Mouse (Mus musculus) common myeloid progenitor, adult 5-6 weeks (primary cell): ENCODE measurements around the gene Slc25a15. TPM values are rescaled to one million over a fixed set of nuclear protein-coding genes. Genes with fewer than 3 reads are reported as not detected.

ENCODE experiments used
- ATAC-seq: replicated peaks from 2 replicates; pipeline ENCODE4 v1.8.0; 2016; ENCODE audit warnings: low read depth, mild to moderate bottlenecking, moderate TSS enrichment, inconsistent platforms; ENCODE audit not compliant: poor library complexity, severe bottlenecking
- total RNA-seq: library from RNA; stranded (forward); fragments of 200-1000, 187-1606 nt; gene quantifications from 2 replicates; pipeline ENCODE4 v1.2.3, GENCODE M21; 2017

The Slc25a15 gene
- total RNA-seq: 13.4 and 15.1 TPM in 2 replicates

DNA sequence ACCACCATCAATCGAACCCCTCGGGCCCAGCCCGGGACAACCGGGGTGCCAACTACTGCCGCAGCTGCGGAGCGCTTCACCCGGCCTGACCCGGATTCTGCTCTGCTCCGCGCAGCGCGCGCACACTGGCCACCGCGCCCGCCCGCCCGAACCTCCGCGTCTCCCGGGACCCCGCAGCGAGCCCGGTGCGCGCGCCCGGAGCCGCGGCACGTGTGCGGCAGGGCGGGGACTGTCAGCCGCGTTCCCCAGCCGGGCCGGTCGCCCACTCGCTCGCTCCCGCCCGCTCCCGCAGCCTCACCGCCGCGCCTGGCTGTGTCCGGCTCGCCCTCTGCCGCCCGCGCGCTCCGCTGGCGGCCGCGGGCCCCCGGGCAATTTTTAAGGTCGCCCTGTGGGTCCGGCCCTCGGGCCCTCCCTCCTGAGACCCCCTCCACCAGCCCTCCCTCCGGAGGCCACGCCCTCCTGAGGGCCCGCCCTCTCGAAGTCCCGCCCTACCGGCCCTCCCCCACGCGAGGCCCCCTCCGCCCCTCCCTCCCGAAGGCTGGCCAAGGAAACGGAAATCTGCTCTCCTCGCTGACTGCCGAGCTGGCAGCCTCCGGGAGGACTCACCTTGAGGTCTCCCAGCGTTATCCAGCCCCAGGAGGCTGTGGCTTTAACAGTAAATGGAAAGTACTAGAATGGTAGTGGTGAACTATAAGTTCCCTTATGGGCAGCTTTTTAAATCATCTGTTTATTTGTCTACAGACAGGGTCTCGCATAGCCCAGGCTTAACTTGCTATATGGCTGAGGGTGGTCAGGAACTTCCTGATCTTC is at the start of gene Slc25a15:
Gene Slc25a15 (minus strand): TSS at position 456 of the 810 bp plus-strand sequence.
- ATAC-seq: peak; percentile 92

DNA sequence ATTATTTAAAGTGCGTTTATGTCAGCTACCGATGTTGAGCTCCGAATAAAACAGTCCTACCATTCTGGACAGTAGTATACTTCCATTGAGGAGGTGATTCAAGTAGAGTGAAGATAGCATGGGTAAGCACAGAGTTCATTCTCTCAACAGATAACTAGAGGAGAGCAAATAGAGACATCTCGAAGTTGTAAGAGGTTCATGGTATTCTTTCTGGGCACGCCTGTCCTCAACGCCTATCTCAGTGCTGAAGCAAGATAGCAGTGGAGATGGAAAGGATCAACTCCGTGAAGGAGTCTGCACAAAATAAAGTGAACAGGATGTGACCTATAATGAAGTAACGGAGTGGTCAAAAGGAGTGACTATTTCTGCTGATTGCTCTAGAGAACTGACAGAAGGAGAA is 13.6 kb upstream of the Slc25a15 start:
- no peak for ATAC-seq

DNA sequence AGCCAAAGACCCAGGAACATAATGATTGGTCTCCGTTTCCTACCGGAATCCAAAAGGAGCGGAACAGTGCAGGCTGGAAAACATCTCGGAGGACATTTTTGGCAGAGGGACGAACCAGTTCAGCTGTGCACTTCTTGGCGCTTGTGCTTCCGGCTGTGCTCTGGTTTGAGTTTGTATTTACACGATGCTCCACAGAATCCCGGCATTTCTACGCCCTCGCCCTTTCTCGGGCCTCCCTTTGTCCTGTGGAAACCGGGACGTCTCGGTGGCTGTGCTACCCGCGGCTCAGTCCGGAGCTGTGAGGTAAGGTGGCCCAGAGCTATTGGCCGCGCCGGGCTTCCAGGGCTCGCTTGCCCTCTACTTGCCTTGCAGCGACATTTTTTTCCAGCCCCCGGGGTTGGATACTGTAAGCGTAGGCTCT is 12.9 kb upstream of the Slc25a15 start, which contains the start of gene Mrps31:
Gene Mrps31 (plus strand): TSS at position 80 of the 421 bp plus-strand sequence.
- peak; percentile 89 for ATAC-seq

DNA sequence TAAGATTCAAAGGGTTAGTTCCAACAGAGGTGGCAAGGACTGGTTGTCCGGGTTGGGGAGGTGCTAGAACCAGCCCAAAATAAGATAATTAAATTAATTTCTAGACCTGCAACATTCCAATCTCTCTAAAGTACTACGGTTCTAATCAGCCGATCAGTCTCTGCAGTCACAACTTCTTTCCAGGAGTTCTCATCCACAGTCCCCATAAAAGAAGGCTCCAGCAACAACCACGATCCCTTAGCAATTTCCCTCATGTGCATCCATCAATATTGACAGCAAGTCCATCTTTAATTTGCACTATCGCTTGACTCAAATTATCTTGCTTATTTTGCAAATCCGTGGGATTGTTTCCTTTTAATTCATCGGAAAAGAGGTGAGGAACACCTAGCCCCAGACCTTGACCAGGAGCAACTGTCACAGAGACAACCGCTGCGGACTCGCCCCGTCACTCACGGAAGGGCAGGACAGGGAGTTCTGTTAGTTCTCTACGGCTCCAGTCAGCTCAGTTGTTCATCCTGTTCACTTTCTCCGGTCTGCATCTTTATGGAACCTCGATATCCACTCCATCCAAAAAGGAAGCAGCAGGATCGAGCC is 12.4 kb upstream of the Slc25a15 start:
- ATAC-seq: peak; percentile 43

DNA sequence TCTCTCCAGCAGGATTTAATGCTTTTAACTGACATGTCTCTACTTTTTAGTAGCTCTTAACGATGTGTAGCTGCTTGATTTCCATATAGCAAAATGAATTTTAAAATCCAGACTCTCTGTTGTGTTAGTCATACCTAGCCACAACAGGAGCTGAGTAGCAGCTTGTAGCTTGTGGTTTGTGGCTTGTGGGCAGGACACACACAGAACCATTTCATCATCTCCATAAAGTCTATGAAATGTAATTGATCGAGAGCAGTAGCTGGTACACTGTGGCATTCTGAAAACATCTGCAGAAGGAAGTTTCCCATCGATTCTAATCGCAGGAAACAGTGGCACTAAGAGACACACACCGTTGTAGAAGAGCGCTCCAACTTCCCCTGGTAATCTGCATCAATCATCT is 7.3 kb upstream of the Slc25a15 start:
- peak; percentile 95 for ATAC-seq

DNA sequence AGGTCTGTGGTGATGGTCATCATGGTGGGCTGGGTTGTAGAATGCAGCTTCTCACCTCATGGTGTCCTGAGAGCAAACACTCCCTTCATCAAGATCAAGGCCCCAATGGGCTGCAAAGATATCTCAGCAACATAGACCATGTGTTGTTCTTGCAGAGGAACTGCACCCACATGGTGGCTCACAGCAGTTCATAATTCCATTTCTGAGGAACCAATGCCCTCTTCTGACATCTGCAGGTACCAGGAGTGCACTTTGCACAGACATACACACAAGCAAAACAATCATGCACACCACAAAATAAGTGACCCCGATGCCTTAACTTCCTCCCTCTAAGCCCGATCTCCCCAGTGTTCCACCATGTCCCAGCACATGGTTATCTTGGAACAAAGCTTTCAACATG is 4.8 kb upstream of the Slc25a15 start:
- no peak for ATAC-seq

DNA sequence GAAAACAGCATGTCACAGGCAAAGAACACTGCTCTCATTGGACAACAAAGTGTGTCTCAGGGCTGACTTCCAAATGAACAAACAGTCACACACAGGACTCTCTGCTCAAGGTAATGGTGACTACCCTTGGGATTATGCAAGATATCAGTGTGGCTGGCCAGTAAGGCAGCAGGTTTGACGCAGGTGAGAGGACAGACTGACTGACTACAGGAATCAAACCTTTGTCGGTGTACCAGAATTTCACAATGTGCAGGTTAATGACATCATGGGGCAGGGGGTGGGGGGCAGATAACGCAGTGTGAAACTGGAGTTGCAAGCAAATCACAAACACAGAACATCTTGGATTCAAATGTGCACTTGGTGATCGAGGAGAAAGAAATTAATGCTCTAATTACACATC is 2.2 kb upstream of the Slc25a15 start:
- ATAC-seq: no peak

DNA sequence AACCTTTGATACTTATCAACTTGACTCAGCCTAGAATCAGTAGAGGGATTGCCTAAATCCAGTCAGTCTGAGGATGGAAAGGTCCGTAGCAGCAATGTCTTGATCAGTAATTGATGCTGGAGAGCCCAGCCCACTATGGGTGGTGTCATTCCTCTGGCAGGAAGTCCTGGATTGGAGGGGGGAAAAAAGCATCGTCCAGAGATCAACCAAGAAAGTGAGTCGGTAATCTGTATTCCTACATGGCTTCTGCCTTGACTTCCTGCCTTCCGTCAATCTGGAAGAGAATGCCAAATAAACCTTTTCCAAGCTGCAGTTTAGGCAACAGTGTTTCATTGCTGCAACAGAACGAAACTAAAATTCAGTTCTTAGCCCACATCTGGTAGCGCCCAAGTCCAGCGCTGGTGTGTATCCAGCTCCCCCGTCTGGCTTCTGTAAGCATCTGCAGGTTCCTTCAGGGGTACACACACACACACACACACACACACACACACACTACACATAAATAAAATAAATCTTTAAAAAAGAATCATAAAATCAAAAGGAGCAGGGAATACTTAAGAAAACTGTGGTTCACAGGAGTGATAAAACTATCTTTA is 986 bp upstream of the Slc25a15 start:
- no peak for ATAC-seq

DNA sequence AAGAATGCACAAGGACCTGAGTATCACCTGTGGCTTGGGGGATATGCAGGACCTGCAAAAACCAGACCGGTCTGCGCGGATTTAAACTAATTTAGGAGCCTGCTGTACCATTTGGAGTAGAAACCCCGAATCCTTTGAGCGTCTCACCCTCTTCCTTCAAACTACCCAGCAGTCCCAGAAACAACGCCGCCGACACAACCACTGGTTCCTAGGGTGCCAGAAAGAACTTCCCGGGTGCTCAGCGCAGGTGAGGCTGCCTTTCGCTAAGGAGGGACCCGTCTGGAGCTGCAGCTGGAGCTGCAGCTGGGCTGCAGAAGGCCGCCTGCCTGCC is 621 bp downstream of the Slc25a15 start:
- no peak; the same call in none of the 2 replicates for ATAC-seq

DNA sequence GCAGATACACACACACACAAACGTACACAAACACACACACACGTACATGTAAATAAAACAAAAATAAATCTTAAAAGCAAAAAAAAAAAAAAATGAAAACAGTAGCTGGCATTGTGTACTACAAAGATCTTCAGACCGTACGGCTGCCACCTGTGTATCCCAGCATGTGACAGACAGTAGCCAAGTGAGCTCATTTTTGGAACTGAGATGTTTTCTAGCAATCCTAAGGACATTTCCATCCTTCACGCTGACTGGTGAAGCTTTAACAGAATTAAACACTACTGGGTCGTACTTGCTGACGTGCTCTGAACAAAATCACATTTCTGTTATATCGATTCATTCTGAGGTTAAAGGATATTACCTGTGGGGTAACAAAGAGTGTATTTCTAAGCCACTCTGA is 3.1 kb downstream of the Slc25a15 start:
- ATAC-seq: no peak

DNA sequence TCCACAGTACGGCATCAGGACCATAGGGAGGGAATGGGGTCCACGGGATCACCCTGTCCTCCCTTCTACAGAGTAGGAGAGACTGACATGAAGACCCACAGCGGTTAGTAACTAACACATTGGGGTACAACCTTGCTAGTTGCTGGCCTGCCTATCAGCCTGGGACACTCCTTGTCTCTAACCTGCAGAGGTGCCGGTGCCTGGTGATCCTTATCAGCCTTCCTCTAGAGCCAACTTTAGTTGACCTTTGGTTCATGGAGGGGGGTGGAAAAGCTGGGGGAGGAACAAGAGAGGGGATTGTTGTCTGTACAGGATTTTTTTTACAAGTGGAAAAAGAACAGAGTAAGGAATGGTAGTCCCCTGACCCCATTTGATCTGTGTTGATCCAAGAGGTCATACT is 3.9 kb downstream of the Slc25a15 start:
- no peak for ATAC-seq

DNA sequence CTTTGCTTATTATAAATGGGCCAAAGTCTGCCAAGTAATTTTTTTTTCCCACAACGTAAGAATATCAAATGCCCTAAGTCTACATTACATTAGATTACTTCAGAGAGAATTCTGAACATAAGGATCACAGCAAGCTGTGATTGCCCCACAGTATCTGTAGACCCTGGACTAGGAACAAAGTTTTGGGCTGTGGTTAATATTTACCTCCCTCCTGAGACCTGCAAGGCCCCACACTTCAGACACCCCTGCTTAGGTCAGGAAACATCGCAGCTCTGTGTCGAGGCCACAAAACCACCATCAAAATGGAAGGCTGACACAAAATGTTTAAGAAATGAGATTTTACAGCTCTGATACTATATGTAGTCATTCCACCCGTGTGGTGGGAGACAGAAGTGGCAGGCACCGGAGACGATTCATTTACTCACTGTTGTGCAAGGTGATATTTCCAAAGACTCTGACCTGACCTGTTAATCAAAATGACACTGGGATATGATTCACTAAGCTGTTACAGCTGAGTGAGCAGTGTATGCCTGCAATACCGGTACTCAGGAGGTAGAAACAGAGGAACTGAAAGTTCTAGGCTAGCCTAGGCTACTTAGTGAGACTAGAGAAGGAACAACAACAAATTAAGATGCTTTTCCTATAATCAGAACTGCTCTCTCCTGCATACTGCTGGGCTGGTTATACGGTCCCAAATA is 7.5 kb downstream of the Slc25a15 start:
- 0 out of 2 replicates have a peak, but pooled peaks have one; percentile 22 for ATAC-seq

DNA sequence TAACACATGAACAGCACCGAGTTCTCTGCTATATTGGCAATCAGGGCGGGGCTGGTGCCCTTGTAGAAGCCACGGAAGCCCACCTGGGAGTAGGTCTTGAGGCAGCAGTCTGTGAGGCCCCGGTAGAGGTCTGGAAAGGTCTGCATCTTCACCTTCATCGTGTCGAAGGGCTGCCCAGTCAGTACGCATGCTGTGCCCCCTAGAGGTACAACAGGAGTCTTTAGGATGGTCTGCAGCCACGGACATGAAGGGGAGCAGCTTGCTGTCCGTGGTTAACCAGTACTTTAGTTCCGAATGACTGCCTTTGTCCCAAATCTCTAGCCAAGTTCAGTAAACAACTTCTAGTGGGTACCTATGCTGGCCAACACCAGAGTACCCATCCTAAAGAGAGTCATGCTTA is 8.5 kb downstream of the Slc25a15 start:
- ATAC-seq: no peak

DNA sequence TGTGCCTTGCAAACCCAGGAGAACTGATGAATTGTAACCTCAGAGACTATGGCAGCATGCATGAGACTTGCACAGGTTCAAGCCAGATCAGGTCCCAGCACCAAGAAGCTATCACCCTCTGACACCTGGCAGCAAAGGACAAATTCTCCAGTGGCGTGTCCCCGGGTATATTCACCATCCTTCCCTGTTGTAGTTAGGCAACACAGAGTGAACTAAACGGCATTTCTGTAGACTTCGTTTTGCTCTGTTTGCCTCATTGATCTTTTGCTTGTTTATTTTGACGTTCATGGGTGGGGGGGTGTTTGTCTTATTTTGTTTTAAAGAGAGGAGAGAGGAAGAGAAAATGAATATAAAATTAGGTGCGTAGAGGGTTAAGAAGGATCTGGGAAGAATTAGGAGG is 13.2 kb downstream of the Slc25a15 start:
- no peak for ATAC-seq

DNA sequence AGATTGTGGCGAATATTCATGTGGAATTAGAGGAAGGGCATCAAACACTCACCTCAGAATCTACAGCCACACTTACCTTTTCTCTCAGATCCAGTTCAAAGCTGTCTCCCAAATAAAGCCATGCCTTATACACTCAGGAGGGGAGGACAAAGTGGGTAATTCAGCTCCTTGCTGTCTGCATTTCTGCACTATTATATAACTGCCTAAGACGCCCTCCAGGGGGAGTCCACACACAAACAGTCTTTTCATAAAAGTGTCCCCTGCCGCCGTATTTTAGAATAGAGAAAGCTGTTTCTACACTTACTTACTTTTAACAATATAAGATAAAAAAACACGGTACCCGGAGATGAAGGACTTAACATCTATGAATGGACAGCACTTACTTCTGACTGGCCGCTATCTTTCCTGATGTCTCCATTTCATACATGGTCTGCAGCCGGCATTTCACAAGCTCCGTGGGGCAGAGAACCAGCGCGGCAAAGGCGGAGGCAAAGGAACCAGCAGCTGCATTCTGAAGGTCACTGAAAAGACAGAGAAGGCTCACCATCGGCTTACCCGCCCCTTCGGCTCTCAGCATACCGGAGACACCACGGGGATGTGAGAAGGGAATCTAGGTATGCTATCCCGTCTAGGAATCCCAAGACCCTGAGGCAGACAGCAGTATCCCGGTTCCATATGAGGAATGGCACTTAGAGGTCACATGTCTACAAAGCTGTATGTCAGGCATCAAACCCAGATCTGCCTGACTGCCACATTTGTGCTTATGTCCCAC is 15.4 kb downstream of the Slc25a15 start:
- ATAC-seq: 0 out of 2 replicates have a peak, but pooled peaks have one; percentile 36

DNA sequence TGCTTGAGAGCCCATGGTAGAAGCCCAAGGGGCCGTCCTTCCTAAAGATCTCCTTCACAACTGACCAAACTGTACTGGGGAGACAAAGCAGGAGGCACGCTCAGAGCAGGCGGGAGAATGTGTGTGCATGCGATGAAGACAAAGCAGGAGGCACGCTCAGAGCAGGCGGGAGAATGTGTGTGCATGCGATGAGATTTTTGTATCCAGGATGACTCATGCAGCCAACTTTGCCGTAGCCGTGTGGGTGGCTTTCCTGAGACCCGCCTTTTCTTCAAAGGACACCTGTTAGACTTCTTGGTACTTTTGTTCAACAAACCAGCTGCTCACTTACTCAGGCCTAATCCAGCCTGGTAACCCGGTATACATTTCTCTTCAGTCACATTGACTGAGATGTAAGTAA is 17.5 kb downstream of the Slc25a15 start:
- no peak for ATAC-seq

DNA sequence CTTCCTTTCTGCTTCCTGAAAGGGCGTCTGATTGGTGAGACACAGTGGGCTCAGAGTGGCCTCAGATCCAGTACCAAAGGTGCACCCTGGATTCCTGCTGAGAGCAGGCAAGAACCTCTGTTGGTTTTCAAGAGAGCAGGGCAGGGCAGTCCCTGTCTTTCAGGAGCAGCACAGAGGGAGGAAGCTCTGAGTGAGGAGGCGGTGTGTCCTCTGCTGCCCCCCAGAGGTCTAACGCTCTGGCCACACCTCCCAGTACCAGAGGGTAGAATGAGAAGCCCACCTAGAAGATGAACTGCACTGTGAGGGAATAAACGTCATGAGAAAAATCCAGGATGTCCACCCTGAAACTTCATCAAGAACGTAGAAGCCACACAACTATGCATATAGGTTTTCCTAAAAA is 21.5 kb downstream of the Slc25a15 start:
- ATAC-seq: peak; percentile 100

DNA sequence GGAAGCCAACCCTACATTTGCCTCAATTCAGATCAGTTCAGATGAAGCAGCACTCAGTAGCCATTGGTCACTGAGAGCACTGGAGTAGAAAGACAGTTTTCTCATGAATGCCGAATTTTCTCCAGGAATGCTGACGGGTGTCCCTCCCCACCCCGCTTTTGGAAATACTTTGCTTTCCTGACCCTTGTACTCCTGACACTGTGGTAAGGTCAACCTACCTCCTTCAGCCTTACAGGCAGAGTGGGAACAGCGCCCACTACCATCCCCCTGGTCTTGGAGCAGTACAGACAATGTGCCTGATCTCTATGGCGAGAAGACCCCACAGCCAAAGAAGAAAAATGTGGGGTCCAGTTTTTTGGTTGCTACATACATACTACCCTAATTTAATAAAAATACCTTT is 22.1 kb downstream of the Slc25a15 start:
- no peak for ATAC-seq

DNA sequence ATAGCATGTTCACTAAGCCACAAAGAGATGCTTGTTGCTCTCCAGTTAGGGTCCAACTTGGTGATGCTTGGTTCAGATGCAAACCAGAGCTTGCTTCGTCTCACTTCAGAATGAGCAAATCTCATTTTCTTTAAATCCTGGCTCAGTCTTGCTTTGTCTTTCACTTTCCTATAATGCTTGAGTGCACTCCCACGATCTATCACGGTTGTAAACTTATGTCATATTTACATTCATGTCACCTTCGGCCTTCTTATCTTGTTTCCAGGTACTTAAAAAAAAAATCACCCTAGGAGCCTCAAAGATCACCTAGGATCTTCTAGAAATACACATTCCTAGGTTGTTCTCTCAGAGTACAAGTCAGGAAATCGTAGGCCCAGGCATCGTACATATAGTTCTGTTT is 38.5 kb downstream of the Slc25a15 start:
- no peak for ATAC-seq

DNA sequence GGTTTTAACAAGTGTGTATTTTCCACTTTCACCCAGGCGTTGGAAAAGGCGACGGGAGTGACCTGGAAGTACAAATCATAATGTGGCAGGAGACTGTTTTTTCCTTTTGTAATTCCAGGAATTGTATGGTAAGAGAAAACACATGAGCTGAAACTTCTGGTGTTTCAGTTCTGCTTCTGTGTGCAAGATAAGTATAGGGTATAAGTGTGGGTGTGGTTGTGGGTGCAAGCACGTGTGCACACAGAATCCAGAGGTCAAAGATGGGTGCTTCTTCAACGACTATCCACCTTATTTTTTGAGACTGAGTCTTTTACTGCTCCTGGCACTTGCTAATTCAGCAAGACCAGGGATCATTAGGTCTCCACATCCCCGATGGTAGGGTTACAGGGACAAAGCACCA is 39.0 kb downstream of the Slc25a15 start:
- ATAC-seq: no peak
